Mouse (Mus musculus): ENCODE data around the gene Cd209e. TPM values are rescaled to one million over a fixed set of nuclear protein-coding genes. Genes with fewer than 3 reads are reported as not detected.
"Not testable (repeated sequence)": the region's sequence is repeated elsewhere in the genome, so short reads cannot be mapped to it uniquely, and the experiment has no call there.

Cd209e gene
- total RNA-seq (2014; fragmentation: Nextera tagmentation) (not detected in 2 replicates), total RNA-seq (2017) (not detected in 2 replicates), polyA plus RNA-seq (2012) (not detected in 2 replicates)

DNA sequence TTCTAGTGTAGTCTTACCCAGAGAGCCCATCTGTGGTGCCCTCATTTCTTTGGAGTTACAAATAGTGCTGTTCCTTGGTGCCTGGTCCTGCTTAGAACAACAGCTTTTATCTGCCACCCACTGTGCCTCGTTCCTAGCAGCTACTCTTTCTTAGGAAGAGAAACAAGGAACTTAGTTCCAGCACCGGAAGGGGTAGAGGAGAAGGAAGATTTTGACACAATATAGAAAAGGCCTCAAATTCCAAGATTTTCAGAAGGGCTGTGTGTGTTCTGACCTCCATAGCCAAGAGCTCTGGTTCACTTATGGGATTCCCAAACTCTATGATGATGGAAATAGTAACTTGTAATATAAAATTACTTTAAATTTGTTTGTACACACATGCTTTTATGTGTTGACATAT lies at the start of gene Cd209e:
Cd209e (minus strand) TSS at position 101 of the 400 bp plus-strand sequence.
- no peaks in the 10 kb centered on the region for H3K27me3 ChIP-seq (ENCODE audit: insufficient read depth, low read length)
- H3K4me1 ChIP-seq (ENCODE audit: insufficient read depth, low read depth, low read length) = no peaks in the 10 kb centered on the region
- TF ChIP-seq GATA1 (IDR thresholded peaks at IDR 0.05; ENCODE audit: borderline replicate concordance, low read length) (no peak), GATA2 (IDR thresholded peaks at IDR 0.05; ENCODE audit: borderline replicate concordance, low read depth, low read length) (no peak), CTCF (IDR thresholded peaks at IDR 0.05; ENCODE audit: low read depth, low read length) (no peak), POLR2AphosphoS5 (IDR thresholded peaks at IDR 0.05; ENCODE audit: insufficient replicate concordance, low read depth, low read length) (no peak), TAL1 (conservative IDR thresholded peaks at IDR 0.05; ENCODE audit: low read depth, low read length) (no peak)
- no peaks in the 10 kb centered on the region for H3K9me3 ChIP-seq (replicated peaks)
- H3K36me3 ChIP-seq (replicated peaks) = no peaks in the 10 kb centered on the region
- DNase-seq (ENCODE audit: low spot score) (no peak), ATAC-seq (ENCODE audit: extremely low read depth, insufficient number of reproducible peaks, low FRiP score, poor library complexity, severe bottlenecking) (no peak)
- no peak within 1 kb of the TSS for H3K4me3 ChIP-seq (ENCODE audit: low read depth, low read length)

- TF ChIP-seq TAL1 (conservative IDR thresholded peaks at IDR 0.05; ENCODE audit: low read depth, low read length) = no peak
- TF ChIP-seq CTCF (IDR thresholded peaks at IDR 0.05; ENCODE audit: low read depth, low read length) = no peak
- no peak for TF ChIP-seq POLR2AphosphoS5 (IDR thresholded peaks at IDR 0.05; ENCODE audit: insufficient replicate concordance, low read depth, low read length)
- TF ChIP-seq GATA1 (IDR thresholded peaks at IDR 0.05; ENCODE audit: borderline replicate concordance, low read length) = no peak
- no peak for TF ChIP-seq GATA2 (IDR thresholded peaks at IDR 0.05; ENCODE audit: borderline replicate concordance, low read depth, low read length)
- H3K36me3 ChIP-seq (replicated peaks) = no peaks in the 10 kb centered on the region
- no peaks in the 10 kb centered on the region for H3K4me1 ChIP-seq (ENCODE audit: insufficient read depth, low read depth, low read length)
- DNase-seq (ENCODE audit: low spot score) (no peak), ATAC-seq (ENCODE audit: extremely low read depth, insufficient number of reproducible peaks, low FRiP score, poor library complexity, severe bottlenecking) (no peak)
- H3K9me3 ChIP-seq (replicated peaks) = no peaks in the 10 kb centered on the region
- no peaks in the 10 kb centered on the region for H3K27me3 ChIP-seq (ENCODE audit: insufficient read depth, low read length)
- no peak within 1 kb of the TSS for H3K4me3 ChIP-seq (ENCODE audit: low read depth, low read length)
Measured at GRCm38 (mm10) chr8:3878455-3878854, 24.3 kb upstream of the Cd209e start, which contains the start of gene Cd209d. TSS of gene Cd209d (minus strand) at chr8:3878555.

- TF ChIP-seq TAL1 (conservative IDR thresholded peaks at IDR 0.05; ENCODE audit: low read depth, low read length) (no peak), CTCF (IDR thresholded peaks at IDR 0.05; ENCODE audit: low read depth, low read length) (no peak), POLR2AphosphoS5 (IDR thresholded peaks at IDR 0.05; ENCODE audit: insufficient replicate concordance, low read depth, low read length) (no peak), GATA1 (IDR thresholded peaks at IDR 0.05; ENCODE audit: borderline replicate concordance, low read length) (no peak), GATA2 (IDR thresholded peaks at IDR 0.05; ENCODE audit: borderline replicate concordance, low read depth, low read length) (no peak)
- Histone ChIP-seq H3K36me3 (replicated peaks) (no peaks in the 10 kb centered on the region), H3K27me3 (ENCODE audit: insufficient read depth, low read length) (no peaks in the 10 kb centered on the region), H3K9me3 (replicated peaks) (no peaks in the 10 kb centered on the region), H3K4me1 (ENCODE audit: insufficient read depth, low read depth, low read length) (no peaks in the 10 kb centered on the region), H3K4me3 (ENCODE audit: low read depth, low read length) (no peak overlapping the region)
- no peak for ATAC-seq (ENCODE audit: extremely low read depth, insufficient number of reproducible peaks, low FRiP score, poor library complexity, severe bottlenecking)
- DNase-seq (ENCODE audit: low spot score) = no peak
Measured at GRCm38 (mm10) chr8:3876121-3876520, 22.0 kb upstream of the Cd209e start.

- not testable (repeated sequence) for H3K4me3 ChIP-seq (ENCODE audit: low read depth, low read length); ATAC-seq (ENCODE audit: extremely low read depth, insufficient number of reproducible peaks, low FRiP score, poor library complexity, severe bottlenecking); DNase-seq (ENCODE audit: low spot score); H3K36me3 ChIP-seq (replicated peaks); H3K27me3 ChIP-seq (ENCODE audit: insufficient read depth, low read length); H3K9me3 ChIP-seq (replicated peaks); H3K4me1 ChIP-seq (ENCODE audit: insufficient read depth, low read depth, low read length)
Measured at GRCm38 (mm10) chr8:3862736-3863135, 8.6 kb upstream of the Cd209e start.

- Histone ChIP-seq H3K27me3 (ENCODE audit: insufficient read depth, low read length) (no peaks in the 10 kb centered on the region), H3K4me3 (ENCODE audit: low read depth, low read length) (no peak overlapping the region; the same call in 1 of the 2 replicates), H3K4me1 (ENCODE audit: insufficient read depth, low read depth, low read length) (no peaks in the 10 kb centered on the region), H3K9me3 (replicated peaks) (no peaks in the 10 kb centered on the region), H3K36me3 (replicated peaks) (no peaks in the 10 kb centered on the region)
- TF ChIP-seq GATA1 (IDR thresholded peaks at IDR 0.05; ENCODE audit: borderline replicate concordance, low read length) (no peak), CTCF (IDR thresholded peaks at IDR 0.05; ENCODE audit: low read depth, low read length) (no peak), TAL1 (conservative IDR thresholded peaks at IDR 0.05; ENCODE audit: low read depth, low read length) (no peak), POLR2AphosphoS5 (IDR thresholded peaks at IDR 0.05; ENCODE audit: insufficient replicate concordance, low read depth, low read length) (no peak), GATA2 (IDR thresholded peaks at IDR 0.05; ENCODE audit: borderline replicate concordance, low read depth, low read length) (no peak)
- peak; percentile 100 for ATAC-seq (ENCODE audit: extremely low read depth, insufficient number of reproducible peaks, low FRiP score, poor library complexity, severe bottlenecking)
- DNase-seq (ENCODE audit: low spot score) = peak; percentile 14
Measured at GRCm38 (mm10) chr8:3803091-3803490, 51.0 kb downstream of the Cd209e start.

Other genes starting within 250 kb of the Cd209e start
- gene Xab2, start 233.0 kb downstream of the Cd209e start, total RNA-seq (2014; fragmentation: Nextera tagmentation) = 35.4 and 38.8 TPM in 2 replicates
- 47.1 and 48.4 TPM in 2 replicates for gene Xab2, start 233.0 kb downstream of the Cd209e start, total RNA-seq (2017)
- gene Xab2, start 233.0 kb downstream of the Cd209e start, polyA plus RNA-seq (2012) = 47.9 and 48.9 TPM in 2 replicates
- gene Pet100, start 232.8 kb downstream of the Cd209e start, total RNA-seq (2014; fragmentation: Nextera tagmentation) = 25.8 and 52.9 TPM in 2 replicates
- 116 and 136 TPM in 2 replicates for gene Pet100, start 232.8 kb downstream of the Cd209e start, total RNA-seq (2017)
- 17.7 and 22.2 TPM in 2 replicates for gene Pet100, start 232.8 kb downstream of the Cd209e start, polyA plus RNA-seq (2012)
- not detected in 2 replicates for gene Pcp2, start 228.8 kb downstream of the Cd209e start, total RNA-seq (2014; fragmentation: Nextera tagmentation)
- 0.38 TPM in 1 of 2 replicates, not detected in the other for gene Pcp2, start 228.8 kb downstream of the Cd209e start, total RNA-seq (2017)
- not detected in 2 replicates for gene Pcp2, start 228.8 kb downstream of the Cd209e start, polyA plus RNA-seq (2012)
- 224 and 287 TPM in 2 replicates for gene Stxbp2, start 223.4 kb downstream of the Cd209e start, total RNA-seq (2014; fragmentation: Nextera tagmentation)
- gene Stxbp2, start 223.4 kb downstream of the Cd209e start, total RNA-seq (2017) = 181 and 203 TPM in 2 replicates
- 399 and 514 TPM in 2 replicates for gene Stxbp2, start 223.4 kb downstream of the Cd209e start, polyA plus RNA-seq (2012)
- not detected in 2 replicates for gene Retn, start 198.5 kb downstream of the Cd209e start, total RNA-seq (2014; fragmentation: Nextera tagmentation)
- gene Retn, start 198.5 kb downstream of the Cd209e start, total RNA-seq (2017) = not detected in 2 replicates
- not detected in 2 replicates for gene Retn, start 198.5 kb downstream of the Cd209e start, polyA plus RNA-seq (2012)
- gene Mcemp1, start 188.6 kb downstream of the Cd209e start, total RNA-seq (2014; fragmentation: Nextera tagmentation) = not detected in 2 replicates
- 0.11 TPM in 1 of 2 replicates, not detected in the other for gene Mcemp1, start 188.6 kb downstream of the Cd209e start, total RNA-seq (2017)
- not detected in 2 replicates for gene Mcemp1, start 188.6 kb downstream of the Cd209e start, polyA plus RNA-seq (2012)
- not detected in 2 replicates for gene Fcor, start 181.9 kb downstream of the Cd209e start, total RNA-seq (2014; fragmentation: Nextera tagmentation)
- gene Fcor, start 181.9 kb downstream of the Cd209e start, total RNA-seq (2017) = not detected in 2 replicates
- not detected in 2 replicates for gene Fcor, start 181.9 kb downstream of the Cd209e start, polyA plus RNA-seq (2012)
- 12.9 and 15.5 TPM in 2 replicates for gene Trappc5, start 178.0 kb downstream of the Cd209e start, total RNA-seq (2014; fragmentation: Nextera tagmentation)
- 22.3 and 24.4 TPM in 2 replicates for gene Trappc5, start 178.0 kb downstream of the Cd209e start, total RNA-seq (2017)
- 16.5 and 20.2 TPM in 2 replicates for gene Trappc5, start 178.0 kb downstream of the Cd209e start, polyA plus RNA-seq (2012)
- gene Fcer2a, start 160.1 kb downstream of the Cd209e start, total RNA-seq (2014; fragmentation: Nextera tagmentation) = not detected in 2 replicates
- 0.06 TPM in 1 of 2 replicates, not detected in the other for gene Fcer2a, start 160.1 kb downstream of the Cd209e start, total RNA-seq (2017)
- not detected in 2 replicates for gene Fcer2a, start 160.1 kb downstream of the Cd209e start, polyA plus RNA-seq (2012)
- gene Clec4g, start 133.7 kb downstream of the Cd209e start, total RNA-seq (2014; fragmentation: Nextera tagmentation) = not detected in 2 replicates
- gene Clec4g, start 133.7 kb downstream of the Cd209e start, total RNA-seq (2017) = 0.11 TPM in 1 of 2 replicates, not detected in the other
- not detected in 2 replicates for gene Clec4g, start 133.7 kb downstream of the Cd209e start, polyA plus RNA-seq (2012)
- not detected in 2 replicates for gene Cd209a, start 105.3 kb downstream of the Cd209e start, total RNA-seq (2014; fragmentation: Nextera tagmentation)
- 0.17 TPM in 1 of 2 replicates, not detected in the other for gene Cd209a, start 105.3 kb downstream of the Cd209e start, total RNA-seq (2017)
- not detected in 2 replicates for gene Cd209a, start 105.3 kb downstream of the Cd209e start, polyA plus RNA-seq (2012)
- gene Cd209d, start 24.2 kb upstream of the Cd209e start, total RNA-seq (2014; fragmentation: Nextera tagmentation) = not detected in 2 replicates
- not detected in 2 replicates for gene Cd209d, start 24.2 kb upstream of the Cd209e start, total RNA-seq (2017)
- not detected in 2 replicates for gene Cd209d, start 24.2 kb upstream of the Cd209e start, polyA plus RNA-seq (2012)
- gene Cd209b, start 72.5 kb upstream of the Cd209e start, total RNA-seq (2014; fragmentation: Nextera tagmentation) = not detected in 2 replicates
- 0.05 and 0.12 TPM in 2 replicates for gene Cd209b, start 72.5 kb upstream of the Cd209e start, total RNA-seq (2017)
- not detected in 2 replicates for gene Cd209b, start 72.5 kb upstream of the Cd209e start, polyA plus RNA-seq (2012)
- gene Cd209c, start 100.4 kb upstream of the Cd209e start, total RNA-seq (2014; fragmentation: Nextera tagmentation) = not detected in 2 replicates
- 0.35 and 0.71 TPM in 2 replicates for gene Cd209c, start 100.4 kb upstream of the Cd209e start, total RNA-seq (2017)
- not detected in 2 replicates for gene Cd209c, start 100.4 kb upstream of the Cd209e start, polyA plus RNA-seq (2012)

All from G1E (cell line).